Mouse (Mus musculus) embryonic fibroblast, embryonic 13.5 days (primary cell): Measurements from ENCODE around the gene Fes.

Experiments
- CTCF ChIP-seq: IDR thresholded peaks from 2 replicates; pipeline ENCODE4 v1.5.1; 2011; ENCODE audit warnings: mild to moderate bottlenecking, control low read depth, low read length, moderate library complexity, borderline replicate concordance; ENCODE audit not compliant: insufficient read depth
- POLR2A ChIP-seq: IDR thresholded peaks from 2 replicates; pipeline ENCODE4 v1.6.1; 2011; ENCODE audit warnings: low read depth, mild to moderate bottlenecking, control low read depth, low read length, moderate library complexity

- TF ChIP-seq POLR2A: no peak
- no peak for TF ChIP-seq CTCF
Measured at GRCm38 (mm10) chr7:80367232-80367631, 20.5 kb downstream of the Fes start.
